Comparison of ENCODE assay signal across 9 mouse cellular contexts in the genomic region with DNA sequence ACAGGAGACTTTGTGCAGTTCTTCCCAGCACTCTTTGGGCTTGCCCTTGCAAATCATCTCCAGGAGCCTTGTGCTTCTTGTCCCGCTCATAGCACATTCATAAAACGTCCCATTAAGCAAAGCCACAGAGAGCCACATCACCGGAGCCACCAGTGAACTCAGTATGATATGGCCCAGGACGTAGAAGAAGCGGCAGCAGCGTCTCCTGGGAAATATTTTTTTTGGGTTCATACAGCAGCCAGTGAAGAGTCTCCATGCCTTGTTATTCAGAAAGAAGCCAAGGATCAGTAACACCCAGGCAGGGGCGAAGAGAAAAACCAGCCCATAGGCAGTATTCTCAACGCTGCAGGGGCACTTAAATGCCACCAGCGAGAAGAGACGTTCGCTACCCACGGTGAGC. TPM values are rescaled to one million over a fixed set of nuclear protein-coding genes. Genes with fewer than 3 reads are reported as not detected.
DNase-seq lines count a peak whose midpoint lies in the region; ATAC-seq and TF ChIP-seq lines count a peak whose summit lies in the region.
"Had no signal": no experiment of that assay in that cellular context is flagged by ENCODE, and none has a peak within 500 bp of the region (broad histone marks: within the 10 kb centered on the region; RNA-seq: fewer than 3 reads in every experiment).

No protein-coding gene starts in this region.

- H3K9me3 ChIP-seq in lung, postnatal 0 days (ENCODE audit: low read length) = no peaks in the 10 kb centered on the region
- H3K9me3 ChIP-seq in limb, embryonic 12.5 days = no peaks in the 10 kb centered on the region

- TF ChIP-seq CTCF in lung, postnatal 0 days (IDR thresholded peaks at IDR 0.05) = no peak
- no peak for TF ChIP-seq CTCF in small intestine, adult 2 months (IDR thresholded peaks at IDR 0.05; ENCODE audit: extremely low read depth, insufficient read length, insufficient replicate concordance, low read depth, low read length)

- no peak for TF ChIP-seq EP300 in lung, postnatal 0 days (IDR thresholded peaks at IDR 0.05)

- intact Hi-C loops in left cerebral cortex, postnatal 10 days (cut with DNase I) = loop anchor here (2.0 to 10.0 kb wide), 2 partner anchors 59 to 179 kb away; a partner anchor contains a TSS

- H3K9ac ChIP-seq in lung, postnatal 0 days (replicated peaks; ENCODE audit: low read depth) = 0 out of 2 replicates have a peak overlapping the region, but pooled peaks have one; percentile 12
- H3K9ac ChIP-seq in limb, embryonic 12.5 days (replicated peaks) = no peak overlapping the region; the same call in 1 of the 2 replicates

- no peaks in the 10 kb centered on the region; the same call in 1 of the 2 replicates for H3K4me1 ChIP-seq in lung, postnatal 0 days (ENCODE audit: insufficient read depth, low read depth, low read length)
- 0 out of 2 replicates have a peak, but pooled peaks cover 3% of the 10 kb centered on the region for H3K4me1 ChIP-seq in limb, embryonic 12.5 days (replicated peaks)
- H3K4me1 ChIP-seq in small intestine, adult 2 months (ENCODE audit: control insufficient read depth, insufficient read depth, insufficient read length, low read length) = no peaks in the 10 kb centered on the region

- no peaks in the 10 kb centered on the region for H3K27me3 ChIP-seq in lung, postnatal 0 days (replicated peaks; ENCODE audit: insufficient read depth, low read length)
- H3K27me3 ChIP-seq in limb, embryonic 12.5 days = no peaks in the 10 kb centered on the region
- no peaks in the 10 kb centered on the region for H3K27me3 ChIP-seq in small intestine, adult 2 months (ENCODE audit: control insufficient read depth, insufficient read depth, low read length)

- no peaks in the 10 kb centered on the region for H3K36me3 ChIP-seq in lung, postnatal 0 days (ENCODE audit: insufficient read depth, low read length)
- H3K36me3 ChIP-seq in limb, embryonic 12.5 days = no peaks in the 10 kb centered on the region
- no peaks in the 10 kb centered on the region for H3K36me3 ChIP-seq in small intestine, adult 2 months (ENCODE audit: control insufficient read depth, insufficient read depth, low read length)

- peak overlapping the region; percentile 48 for H3K4me2 ChIP-seq in lung, postnatal 0 days (replicated peaks; ENCODE audit: low read depth, low read length)
- peak overlapping the region; percentile 45 for H3K4me2 ChIP-seq in limb, embryonic 12.5 days

- DNase-seq in cerebellum, postnatal 10 days = no peak
- no peak for DNase-seq in lung, postnatal 0 days (ENCODE audit: low spot score)
- DNase-seq in lung, postnatal 14 days = no peak
- no peak for DNase-seq in thymus, postnatal 25 days
- no peak for DNase-seq in left cerebral cortex, postnatal 10 days (ENCODE audit: extremely low spot score in 1 of 2, low spot score in 2 of 2)

- peak overlapping the region; percentile 54; the same call in 1 of the 2 replicates for H3K27ac ChIP-seq in lung, postnatal 0 days (ENCODE audit: low read length)
- H3K27ac ChIP-seq in limb, embryonic 12.5 days = no peak overlapping the region
- H3K27ac ChIP-seq in small intestine, adult 2 months (ENCODE audit: insufficient read depth, low read depth, low read length) = peak overlapping the region; percentile 38; the same call in 1 of the 2 replicates

- no peak for TF ChIP-seq POLR2A in small intestine, adult 2 months (IDR thresholded peaks at IDR 0.05; ENCODE audit: low read depth, low read length)

- peak overlapping the region; percentile 20; the same call in 1 of the 2 replicates for H3K4me3 ChIP-seq in lung, postnatal 0 days (ENCODE audit: low read depth, low read length)
- peak overlapping the region; percentile 20 for H3K4me3 ChIP-seq in limb, embryonic 12.5 days (replicated peaks)
- H3K4me3 ChIP-seq in small intestine, adult 2 months (ENCODE audit: low read depth, low read length) = peak overlapping the region; percentile 41

- ATAC-seq in cerebellum, adult (ENCODE audit: insufficient number of reproducible peaks, low FRiP score, low TSS enrichment) = peak; percentile 49; the same call in 1 of the 2 replicates
- ATAC-seq in lung, postnatal 0 days = no peak; the same call in 1 of the 2 replicates
- ATAC-seq in limb, embryonic 12.5 days (ENCODE audit: insufficient number of reproducible peaks, insufficient read depth, low FRiP score, low TSS enrichment, low read depth) = no peak

- 58% methylated on average over 12 of the region's 12 CpGs for WGBS in lung, postnatal 0 days
- WGBS in limb, embryonic 12.5 days = 62% methylated on average over 12 of the region's 12 CpGs
- 50% methylated on average over 12 of the region's 12 CpGs for WGBS in small intestine, adult 2 months

RNA-seq across cellular contexts. Expression of a gene that starts 0.4 kb away (rescaled TPM):
- 1.2 and 1.3 TPM in 2 replicates for polyA plus RNA-seq in lung, postnatal 0 days (2015; fragmentation: Nextera tagmentation; extraction: Ambion mirVana)
- 0.06 and 0.15 TPM in 2 replicates for polyA plus RNA-seq in limb, embryonic 12.5 days (2016; fragmentation: Nextera tagmentation; extraction: Ambion mirVana)
- polyA plus RNA-seq in small intestine, adult 2 months (2012; rRNA removed) = 0.14 and 0.15 TPM in 2 replicates
- 1 to 10 TPM; 1.6 to 1.7 TPM for total RNA-seq in left cerebral cortex, postnatal 10 days (2021)

RNA-seq across cellular contexts. Expression of a gene that starts 31.8 kb away (rescaled TPM):
- 1.1 TPM in 2 replicates for polyA plus RNA-seq in lung, postnatal 0 days (2015; fragmentation: Nextera tagmentation; extraction: Ambion mirVana)
- 1.2 and 1.3 TPM in 2 replicates for polyA plus RNA-seq in limb, embryonic 12.5 days (2016; fragmentation: Nextera tagmentation; extraction: Ambion mirVana)
- 4.3 and 5.4 TPM in 2 replicates for polyA plus RNA-seq in small intestine, adult 2 months (2012; rRNA removed)
- total RNA-seq in left cerebral cortex, postnatal 10 days (2021) = under 1 TPM; 0.32 to 0.77 TPM

RNA-seq across cellular contexts. Expression of a gene that starts 51.9 kb away (rescaled TPM):
- not detected in 2 replicates for polyA plus RNA-seq in lung, postnatal 0 days (2015; fragmentation: Nextera tagmentation; extraction: Ambion mirVana)
- not detected in 2 replicates for polyA plus RNA-seq in limb, embryonic 12.5 days (2016; fragmentation: Nextera tagmentation; extraction: Ambion mirVana)
- polyA plus RNA-seq in small intestine, adult 2 months (2012; rRNA removed) = not detected in 2 replicates
- total RNA-seq in left cerebral cortex, postnatal 10 days (2021) = not detected
- total RNA-seq: left cerebral cortex, adult 8-10 months had no signal

RNA-seq across cellular contexts. Expression of a gene that starts 58.6 kb away (rescaled TPM):
- polyA plus RNA-seq in lung, postnatal 0 days (2015; fragmentation: Nextera tagmentation; extraction: Ambion mirVana) = not detected in 2 replicates
- polyA plus RNA-seq in limb, embryonic 12.5 days (2016; fragmentation: Nextera tagmentation; extraction: Ambion mirVana) = not detected in 2 replicates
- polyA plus RNA-seq in small intestine, adult 2 months (2012; rRNA removed) = not detected in 2 replicates
- 1 to 10 TPM in 1 of 2 experiments, under 1 TPM in 1; 0.28 to 1.1 TPM for total RNA-seq in left cerebral cortex, postnatal 10 days (2021)
